Mouse (Mus musculus) small intestine, adult 2 months (tissue): ENCODE data around the gene Dgkq.

ENCODE experiments used
- CTCF ChIP-seq: fragments of 200-500 bp; IDR thresholded peaks from 2 replicates; pipeline ENCODE4 v1.5.1; 2012; ENCODE audit warnings: low read depth, mild to moderate bottlenecking, control low read depth, inconsistent platforms, low read length, moderate library complexity, mixed read lengths; ENCODE audit not compliant: insufficient replicate concordance, insufficient read length; ENCODE audit errors: extremely low read depth
- POLR2A ChIP-seq: fragments of 200-500 bp; IDR thresholded peaks from 2 replicates; pipeline ENCODE4 v1.6.1; 2012; ENCODE audit warnings: low read depth, mild to moderate bottlenecking, control low read depth, inconsistent platforms, low read length, moderate library complexity

DNA sequence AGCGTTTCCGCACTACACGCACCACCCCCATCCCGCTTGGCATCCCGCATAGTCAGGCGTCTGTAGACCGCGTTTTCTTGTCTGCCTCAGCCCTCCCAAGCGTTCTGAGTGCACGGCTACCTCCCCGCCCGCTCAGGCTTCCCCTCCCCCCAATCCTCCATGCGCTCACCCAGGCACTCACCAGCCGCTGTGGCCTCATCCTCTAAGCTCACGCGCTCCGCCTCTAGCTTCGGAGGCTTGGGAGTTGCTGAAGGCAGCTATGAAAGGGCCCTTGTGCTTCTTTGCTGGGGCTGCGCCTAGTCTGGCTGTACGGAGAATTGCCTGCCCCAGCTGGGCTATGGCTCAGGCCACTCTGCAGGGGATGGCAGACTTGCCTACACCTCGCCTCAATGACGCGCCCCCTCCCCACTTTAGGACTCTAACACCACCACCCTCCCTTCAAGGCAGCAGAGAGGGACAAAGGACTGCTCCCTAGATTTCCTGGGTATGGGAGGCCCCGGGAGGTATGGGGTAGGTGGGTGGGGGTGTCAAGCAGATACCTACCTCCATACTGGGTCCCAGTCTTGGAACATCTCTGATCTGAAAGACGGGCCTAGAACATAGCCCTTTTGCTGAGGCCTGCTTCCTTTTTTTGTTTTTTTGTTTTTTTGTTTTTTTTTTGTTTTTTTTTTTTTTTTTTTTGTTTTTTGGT lies 8.3 kb upstream of the Dgkq start:
- TF ChIP-seq CTCF = no peak
- no peak for TF ChIP-seq POLR2A
